Mouse (Mus musculus) embryonic facial prominence, embryonic 10.5 days (tissue): ENCODE measurements around the gene Tpk1. TPM values are rescaled to one million over a fixed set of nuclear protein-coding genes. Genes with fewer than 3 reads are reported as not detected.

Experiments used
- DNase-seq: peaks from one replicate; pipeline ENCODE4 v3.0.0-alpha.2; 2017; ENCODE audit warnings: low spot score
- H3K27ac ChIP-seq: fragments of 300-500 bp; sonication (generic); replicated peaks from 2 replicates; pipeline ENCODE4 v1.5.1; 2016; ENCODE audit warnings: mild to moderate bottlenecking
- H3K27me3 ChIP-seq: fragments of 300-500 bp; sonication (generic); replicated peaks from 2 replicates; pipeline ENCODE4 v1.6.1; 2016; ENCODE audit warnings: low read depth, mild to moderate bottlenecking; ENCODE audit not compliant: poor library complexity, severe bottlenecking
- H3K36me3 ChIP-seq: fragments of 300-500 bp; sonication (generic); replicated peaks from 2 replicates; pipeline ENCODE4 v1.6.1; 2016; ENCODE audit warnings: mild to moderate bottlenecking, moderate library complexity
- H3K4me1 ChIP-seq: fragments of 300-500 bp; sonication (generic); 2 replicates; pipeline ENCODE4 v1.6.1; 2016
- H3K4me3 ChIP-seq: fragments of 300-500 bp; sonication (generic); 2 replicates; pipeline ENCODE4 v1.5.1; 2016; ENCODE audit warnings: mild to moderate bottlenecking, moderate library complexity
- H3K9me3 ChIP-seq: fragments of 300-500 bp; sonication (generic); 2 replicates; pipeline ENCODE4 v1.6.1; 2016; ENCODE audit warnings: mild to moderate bottlenecking
- WGBS: fragments of 180-500 bp; shearing (Covaris S2); methylation state at CpG from one replicate; pipeline ENCODE4 v1.1.7; 2016; 5-methylcytosine and 5-hydroxymethylcytosine counted together
- polyA plus RNA-seq: library from polyadenylated mRNA; unstranded; fragments of >200 nt; fragmentation: Nextera tagmentation; extraction: Ambion mirVana; gene quantifications from 2 replicates; pipeline ENCODE4 v1.2.1, GENCODE M21; 2016

Tpk1 gene
- polyA plus RNA-seq, 1 experiment from 2014 or later = 5.2 TPM

DNA sequence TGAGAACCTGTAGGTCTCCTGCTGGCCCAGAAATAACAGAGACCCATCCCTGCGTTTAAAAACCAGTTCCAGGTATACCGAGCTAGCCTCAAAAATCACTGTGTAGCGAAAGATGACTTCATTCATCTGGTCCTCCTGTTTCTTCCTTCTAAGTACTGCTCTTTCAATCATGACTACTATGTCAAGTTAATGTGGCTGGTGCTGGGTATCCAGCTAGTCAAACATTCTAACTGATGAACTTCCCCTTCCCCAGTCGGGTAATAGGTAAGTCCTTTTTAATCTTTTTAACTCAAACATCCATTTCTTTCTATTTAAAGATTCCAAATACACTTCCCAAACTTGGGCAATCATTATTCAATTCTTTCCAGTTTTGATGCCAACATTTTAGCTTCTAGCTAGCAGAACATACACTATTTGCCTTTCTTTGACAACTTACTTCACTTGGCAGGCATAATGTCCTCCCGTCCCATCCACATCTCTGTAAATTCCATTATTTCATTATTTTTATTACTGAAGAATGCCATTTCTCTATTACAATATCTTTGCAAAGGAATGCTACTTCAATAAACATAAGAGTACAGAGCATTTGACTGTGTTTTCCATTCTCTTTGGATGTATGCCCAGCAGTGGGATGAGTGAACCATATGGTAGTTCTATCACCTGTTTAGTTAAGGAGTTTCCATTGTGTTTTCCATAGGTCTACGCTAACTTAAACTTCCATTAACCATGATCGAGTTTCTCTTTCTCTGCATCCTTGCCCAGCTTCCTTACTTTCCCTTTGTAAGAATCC, 728 bp upstream of the Tpk1 start:
- H3K9me3 ChIP-seq = no peaks in the 10 kb centered on the region
- H3K36me3 ChIP-seq = no peaks in the 10 kb centered on the region
- WGBS = 85% methylated on average over 7 of the region's 7 CpGs
- no peak for DNase-seq
- H3K27ac ChIP-seq = peak overlapping the region; percentile 96
- peak overlapping the region; percentile 68 for H3K4me3 ChIP-seq
- H3K27me3 ChIP-seq = no peaks in the 10 kb centered on the region
- peaks cover 7% of the 10 kb centered on the region; the same call in 1 of the 2 replicates for H3K4me1 ChIP-seq

DNA sequence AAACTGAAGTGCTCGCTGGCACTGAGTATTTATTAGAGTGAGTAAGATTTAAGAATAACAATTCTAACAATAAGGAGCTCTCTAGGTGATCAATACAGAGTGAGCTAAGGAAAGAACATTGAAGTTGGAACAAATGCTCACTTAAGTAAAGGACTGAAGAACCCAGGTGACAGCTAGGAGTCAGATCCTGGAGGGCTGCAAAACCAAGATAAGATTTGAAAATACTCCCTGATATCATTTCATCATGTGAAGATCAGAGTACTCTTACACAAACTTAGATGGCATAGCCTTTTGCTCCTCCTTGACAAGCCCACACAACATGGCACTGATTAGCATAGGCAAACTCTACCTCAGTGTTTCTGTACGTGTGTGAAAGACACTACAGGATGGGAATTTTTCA, 4.3 kb downstream of the Tpk1 start:
- Histone ChIP-seq H3K4me1 (peaks cover 7% of the 10 kb centered on the region; the same call in 1 of the 2 replicates), H3K27ac (no peak overlapping the region), H3K4me3 (no peak overlapping the region), H3K27me3 (no peaks in the 10 kb centered on the region), H3K9me3 (no peaks in the 10 kb centered on the region), H3K36me3 (no peaks in the 10 kb centered on the region)
- no peak for DNase-seq
- 88% methylated on average over 2 of the region's 2 CpGs for WGBS

DNA sequence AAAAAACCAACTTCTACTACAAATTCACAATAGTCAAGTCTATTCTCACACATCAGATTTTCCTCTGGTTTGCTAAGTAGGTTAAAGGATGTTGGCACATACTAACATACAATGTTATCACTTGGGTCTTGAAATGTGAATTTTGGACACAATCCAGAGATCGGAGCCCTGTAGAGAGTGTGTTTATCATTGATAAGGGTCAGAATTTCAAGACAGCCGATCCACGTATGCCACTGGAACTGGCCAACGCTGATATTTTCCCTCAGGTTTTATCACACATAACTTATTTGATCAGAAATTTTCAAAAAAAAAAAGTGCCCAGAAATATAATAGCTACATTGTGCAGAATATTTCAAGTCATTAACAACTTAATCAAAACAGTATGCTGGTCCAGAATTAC, 7.8 kb downstream of the Tpk1 start:
- no peak overlapping the region for H3K27ac ChIP-seq
- no peak for DNase-seq
- H3K4me1 ChIP-seq = no peaks in the 10 kb centered on the region
- WGBS = 92% methylated on average over 4 of the region's 4 CpGs
- H3K9me3 ChIP-seq = no peaks in the 10 kb centered on the region
- H3K36me3 ChIP-seq = no peaks in the 10 kb centered on the region
- H3K4me3 ChIP-seq = no peak overlapping the region
- no peaks in the 10 kb centered on the region for H3K27me3 ChIP-seq

DNA sequence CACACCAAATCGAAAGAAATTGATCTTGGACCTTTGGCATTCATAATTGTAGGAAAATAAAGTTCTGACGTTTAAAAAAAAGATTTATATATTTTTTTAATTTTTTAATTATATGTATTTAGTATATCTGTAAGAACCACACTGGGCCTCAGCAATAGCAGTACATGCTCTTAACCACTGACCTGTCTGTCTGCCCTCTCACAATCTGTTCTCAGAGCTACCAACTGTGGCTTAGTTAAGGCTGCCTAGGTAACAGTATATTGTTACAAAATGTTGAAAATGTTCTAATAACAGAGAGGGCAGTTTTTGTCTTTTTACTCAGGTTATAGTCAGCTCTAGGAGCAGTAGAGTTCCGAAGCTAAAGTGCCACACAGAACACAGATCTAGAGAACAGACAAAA, 8.2 kb downstream of the Tpk1 start:
- Histone ChIP-seq H3K9me3 (no peaks in the 10 kb centered on the region), H3K4me1 (no peaks in the 10 kb centered on the region), H3K27ac (no peak overlapping the region), H3K36me3 (no peaks in the 10 kb centered on the region), H3K4me3 (no peak overlapping the region), H3K27me3 (no peaks in the 10 kb centered on the region)
- 88% methylated on average over 3 of the region's 3 CpGs for WGBS
- no peak for DNase-seq

DNA sequence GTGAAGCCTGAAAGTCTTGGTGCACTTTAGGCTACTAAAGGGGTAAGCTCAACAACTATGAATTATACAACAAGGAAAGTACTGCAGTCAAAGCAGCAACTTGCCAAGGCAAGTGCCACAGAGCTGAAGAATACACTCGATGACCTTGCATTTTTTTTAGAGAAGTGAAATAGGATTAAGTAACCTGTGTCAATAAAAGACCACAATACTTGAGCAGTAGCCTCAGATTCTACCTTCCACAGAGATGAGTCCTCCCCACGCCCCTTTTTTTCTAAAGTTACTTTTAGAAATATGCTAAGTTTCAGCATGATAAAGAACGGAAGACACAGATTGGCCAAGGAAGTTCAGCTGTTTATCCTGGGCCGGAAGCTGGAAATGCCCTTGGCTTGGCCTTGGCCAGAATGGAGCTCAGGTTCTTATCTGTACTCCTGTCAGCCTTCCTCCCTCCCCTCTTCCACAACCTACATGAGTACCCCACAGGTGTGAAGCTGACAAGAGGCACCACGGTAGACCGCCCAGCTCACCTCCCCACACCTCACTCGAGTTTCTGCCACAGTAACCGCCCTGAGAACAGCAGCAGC, 11.1 kb downstream of the Tpk1 start:
- no peak overlapping the region for H3K27ac ChIP-seq
- no peaks in the 10 kb centered on the region for H3K4me1 ChIP-seq
- no peaks in the 10 kb centered on the region for H3K36me3 ChIP-seq
- H3K9me3 ChIP-seq = no peaks in the 10 kb centered on the region
- no peak for DNase-seq
- no peak overlapping the region for H3K4me3 ChIP-seq
- 87% methylated on average over 8 of the region's 8 CpGs for WGBS
- H3K27me3 ChIP-seq = no peaks in the 10 kb centered on the region

DNA sequence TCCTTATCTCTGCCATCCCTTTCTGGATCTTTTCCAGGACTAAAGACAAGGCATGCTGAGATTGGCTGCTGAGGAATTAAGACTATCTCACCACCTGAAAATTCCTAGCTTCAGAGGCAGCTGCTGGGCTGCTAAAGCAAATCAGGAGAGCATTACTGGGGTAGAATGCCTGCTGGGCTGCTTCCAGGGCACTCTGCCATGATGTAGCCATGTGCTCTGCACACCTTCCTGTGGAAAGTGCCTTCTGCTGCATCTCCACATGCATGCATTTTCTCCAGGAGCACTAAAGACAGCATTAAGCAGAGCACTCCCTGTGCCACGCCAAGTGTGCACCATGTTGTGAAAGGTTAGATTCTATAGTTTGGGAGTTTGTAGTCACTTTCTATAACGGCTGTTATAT, 16.6 kb downstream of the Tpk1 start:
- WGBS = 95% methylated on average over 2 of the region's 2 CpGs
- Histone ChIP-seq H3K9me3 (no peaks in the 10 kb centered on the region), H3K36me3 (no peaks in the 10 kb centered on the region), H3K27ac (no peak overlapping the region), H3K4me3 (no peak overlapping the region), H3K4me1 (no peaks in the 10 kb centered on the region), H3K27me3 (no peaks in the 10 kb centered on the region)
- no peak for DNase-seq

DNA sequence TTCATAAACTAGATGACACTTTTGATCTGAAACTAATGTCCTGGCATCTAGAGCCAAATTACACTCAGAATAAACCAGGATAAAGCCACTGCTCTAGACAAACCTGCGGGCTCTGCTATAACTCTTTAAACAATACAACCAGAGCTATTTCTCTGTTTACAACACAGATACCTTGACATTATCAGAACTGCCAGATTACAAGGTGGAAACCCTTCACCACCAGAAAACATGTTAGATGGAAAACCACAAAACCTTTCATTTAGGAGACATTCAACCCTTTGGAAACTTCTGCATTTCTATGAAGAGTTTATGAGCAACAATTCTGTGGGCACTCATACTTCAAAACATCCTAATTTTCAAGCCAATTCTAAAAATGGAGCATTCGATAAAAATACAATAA, 20.4 kb downstream of the Tpk1 start:
- no peak overlapping the region for H3K27ac ChIP-seq
- no peaks in the 10 kb centered on the region for H3K27me3 ChIP-seq
- no peaks in the 10 kb centered on the region for H3K36me3 ChIP-seq
- 88% methylated on average over 2 of the region's 2 CpGs for WGBS
- H3K4me3 ChIP-seq = no peak overlapping the region
- H3K4me1 ChIP-seq = no peaks in the 10 kb centered on the region
- DNase-seq = no peak
- H3K9me3 ChIP-seq = no peaks in the 10 kb centered on the region

DNA sequence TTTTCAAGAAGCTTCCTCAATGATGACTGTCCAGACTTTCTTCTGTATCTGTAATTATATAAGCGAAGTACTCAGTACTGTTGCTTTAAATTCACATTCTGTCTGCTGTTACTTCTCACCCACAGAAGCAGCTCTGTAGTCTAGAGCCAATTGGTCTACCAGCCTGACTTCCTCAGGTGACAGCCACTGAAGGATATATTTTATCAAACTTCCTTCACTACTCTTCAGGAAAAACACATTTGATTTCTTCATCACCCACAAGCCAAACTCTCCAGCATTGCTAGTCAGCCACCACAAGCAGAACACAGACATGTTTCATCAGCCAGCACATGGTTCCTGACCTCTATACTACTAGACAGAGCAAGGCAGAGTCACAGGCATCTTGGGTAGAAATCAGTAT, 21.0 kb downstream of the Tpk1 start:
- Histone ChIP-seq H3K4me1 (no peaks in the 10 kb centered on the region), H3K27ac (no peak overlapping the region), H3K27me3 (no peaks in the 10 kb centered on the region), H3K36me3 (no peaks in the 10 kb centered on the region), H3K9me3 (no peaks in the 10 kb centered on the region), H3K4me3 (no peak overlapping the region)
- no peak for DNase-seq
- WGBS = 86% methylated on average over 1 of the region's 1 CpGs

DNA sequence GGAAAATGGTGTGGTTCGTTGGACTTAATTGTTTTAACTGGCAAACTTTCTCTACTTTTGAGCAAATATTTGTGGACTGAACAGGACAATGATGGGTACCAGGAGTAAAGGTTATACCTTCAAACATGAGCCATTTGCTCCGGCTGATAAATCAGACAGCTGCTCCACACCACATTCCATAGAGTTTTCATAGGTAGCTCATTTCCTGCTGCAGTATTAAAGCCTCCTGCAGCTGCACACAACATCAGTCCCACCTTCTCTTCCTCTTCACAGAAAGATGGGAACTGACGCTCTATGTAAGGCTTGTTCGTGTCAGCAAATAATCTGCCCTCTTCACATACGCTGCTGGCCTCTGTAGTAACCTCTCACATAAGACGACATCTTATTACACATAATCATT, 22.4 kb downstream of the Tpk1 start:
- Histone ChIP-seq H3K4me3 (no peak overlapping the region), H3K9me3 (no peaks in the 10 kb centered on the region), H3K36me3 (no peaks in the 10 kb centered on the region), H3K4me1 (no peaks in the 10 kb centered on the region), H3K27me3 (no peaks in the 10 kb centered on the region), H3K27ac (no peak overlapping the region)
- no peak for DNase-seq
- WGBS = 86% methylated on average over 6 of the region's 6 CpGs

DNA sequence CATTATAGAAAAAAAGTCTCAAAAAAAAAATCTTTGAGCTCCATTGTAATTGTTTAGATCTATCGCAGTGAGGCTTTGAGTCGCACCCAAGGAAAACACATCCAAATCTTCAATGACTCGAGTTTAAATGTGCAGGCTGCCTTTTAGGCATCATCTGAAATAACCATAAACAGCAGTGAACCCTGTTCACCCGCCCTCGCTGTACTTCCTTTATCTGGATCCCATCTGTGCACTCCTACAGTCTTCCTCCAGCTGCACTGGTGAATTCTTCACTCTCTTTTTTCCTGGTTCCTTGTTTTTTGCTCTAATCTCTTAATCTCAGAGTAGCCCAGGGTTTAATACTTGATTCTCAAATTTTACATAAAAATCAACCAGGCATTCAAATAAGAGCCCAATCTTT, 23.7 kb downstream of the Tpk1 start:
- no peaks in the 10 kb centered on the region for H3K36me3 ChIP-seq
- no peaks in the 10 kb centered on the region for H3K9me3 ChIP-seq
- no peak overlapping the region for H3K27ac ChIP-seq
- H3K27me3 ChIP-seq = no peaks in the 10 kb centered on the region
- 79% methylated on average over 5 of the region's 5 CpGs for WGBS
- no peak overlapping the region for H3K4me3 ChIP-seq
- no peaks in the 10 kb centered on the region for H3K4me1 ChIP-seq
- no peak for DNase-seq

DNA sequence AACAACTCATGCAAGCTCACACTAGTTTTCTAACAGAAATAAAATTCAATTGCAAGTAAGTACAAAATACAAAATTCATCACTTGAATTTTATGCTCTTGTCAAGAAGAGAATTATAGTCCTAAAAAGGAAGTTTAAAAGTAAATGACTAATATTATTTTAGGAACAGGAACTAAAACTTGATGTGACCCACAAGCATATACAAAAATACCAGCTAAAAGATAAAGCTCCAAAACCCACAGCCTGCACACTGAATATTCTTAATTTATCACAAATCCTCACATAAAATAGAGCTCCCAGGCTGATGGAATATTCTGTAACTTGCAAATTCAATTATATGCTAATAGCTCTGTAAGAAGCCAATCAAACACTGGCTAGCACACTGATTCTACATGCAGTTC, 25.5 kb downstream of the Tpk1 start:
- H3K36me3 ChIP-seq = no peaks in the 10 kb centered on the region
- no peak overlapping the region for H3K4me3 ChIP-seq
- DNase-seq = no peak
- no peaks in the 10 kb centered on the region for H3K4me1 ChIP-seq
- H3K27ac ChIP-seq = no peak overlapping the region
- H3K9me3 ChIP-seq = no peaks in the 10 kb centered on the region
- no peaks in the 10 kb centered on the region for H3K27me3 ChIP-seq

DNA sequence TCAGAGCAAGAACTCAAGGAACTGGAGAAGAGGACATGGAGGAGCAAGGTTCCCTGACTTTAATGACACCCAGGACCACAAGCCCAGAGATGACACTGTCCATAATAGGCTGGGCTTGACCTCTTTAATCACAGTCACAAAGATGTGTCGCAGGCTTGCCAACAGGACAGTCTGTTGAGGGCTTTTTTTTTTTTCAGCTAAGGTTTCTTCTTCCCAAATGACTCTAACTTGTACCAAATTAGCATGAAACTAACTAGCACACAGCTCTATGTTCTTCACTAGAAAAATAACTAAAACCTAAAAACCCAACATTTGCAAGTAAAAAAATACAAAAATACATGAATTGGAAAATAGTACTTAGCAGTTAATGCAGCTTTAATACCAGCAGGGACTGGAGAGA, 27.2 kb downstream of the Tpk1 start:
- 82% methylated on average over 1 of the region's 1 CpGs for WGBS
- H3K36me3 ChIP-seq = no peaks in the 10 kb centered on the region
- H3K27ac ChIP-seq = no peak overlapping the region
- no peak overlapping the region for H3K4me3 ChIP-seq
- DNase-seq = no peak
- H3K27me3 ChIP-seq = no peaks in the 10 kb centered on the region
- no peaks in the 10 kb centered on the region for H3K9me3 ChIP-seq
- H3K4me1 ChIP-seq = no peaks in the 10 kb centered on the region

DNA sequence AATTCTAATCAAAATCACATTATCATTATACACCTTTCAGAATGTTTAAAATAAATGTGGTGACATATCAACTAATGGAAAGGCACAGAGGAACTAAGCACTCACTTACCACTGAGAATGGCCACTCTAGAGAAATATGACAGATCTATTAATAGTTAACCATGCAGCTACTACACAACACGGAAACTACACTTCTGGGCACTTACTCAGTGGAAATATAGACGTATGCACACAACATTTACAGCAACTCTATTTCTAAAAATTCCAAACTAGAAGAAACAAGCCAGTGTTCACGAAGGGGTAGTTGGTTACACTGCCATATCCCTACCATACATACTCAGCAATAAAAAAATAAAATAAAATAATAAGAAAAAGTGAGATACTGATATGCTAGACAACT, 28.0 kb downstream of the Tpk1 start:
- Histone ChIP-seq H3K27me3 (no peaks in the 10 kb centered on the region), H3K9me3 (no peaks in the 10 kb centered on the region), H3K27ac (no peak overlapping the region), H3K36me3 (no peaks in the 10 kb centered on the region), H3K4me3 (no peak overlapping the region), H3K4me1 (no peaks in the 10 kb centered on the region)
- DNase-seq = no peak
- WGBS = 97% methylated on average over 3 of the region's 3 CpGs
